Mouse (Mus musculus) forebrain, embryonic 13.5 days (tissue): ENCODE measurements at regions not wholly inside any gene's neighbourhood (a gene's known extent, or its start where the extent isn't known, plus 50 kb on each side); places are given as distances from the start of the nearest gene placed in this dataset.

ENCODE experiments used
- ATAC-seq: fragments of 200-750 bp; cut with Nextera tagmentation; 2 replicates; pipeline ENCODE4 v1.8.0; 2017
- H3K27ac ChIP-seq: fragments of 300-500 bp; sonication (generic); 2 replicates; pipeline ENCODE4 v1.5.1; 2015; ENCODE audit warnings: inconsistent platforms, mild to moderate bottlenecking, moderate library complexity
- H3K27me3 ChIP-seq: fragments of 300-500 bp; sonication (generic); 2 replicates; pipeline ENCODE4 v1.6.1; 2015; ENCODE audit warnings: mild to moderate bottlenecking, inconsistent platforms
- H3K36me3 ChIP-seq: fragments of 300-500 bp; sonication (generic); 2 replicates; pipeline ENCODE4 v1.6.1; 2015; ENCODE audit warnings: mild to moderate bottlenecking, inconsistent platforms; ENCODE audit not compliant: poor library complexity, severe bottlenecking
- H3K4me1 ChIP-seq: fragments of 300-500 bp; sonication (generic); 2 replicates; pipeline ENCODE4 v1.6.1; 2015; ENCODE audit warnings: inconsistent platforms
- H3K4me2 ChIP-seq: fragments of 300-500 bp; sonication (generic); 2 replicates; pipeline ENCODE4 v1.6.1; 2015; ENCODE audit warnings: inconsistent platforms, mild to moderate bottlenecking, moderate library complexity
- H3K4me3 ChIP-seq: fragments of 300-500 bp; sonication (generic); 2 replicates; pipeline ENCODE4 v1.5.1; 2015; ENCODE audit warnings: mild to moderate bottlenecking, inconsistent platforms
- H3K9ac ChIP-seq: fragments of 300-500 bp; sonication (generic); 2 replicates; pipeline ENCODE4 v1.6.1; 2015; ENCODE audit warnings: mild to moderate bottlenecking, inconsistent platforms
- H3K9me3 ChIP-seq: fragments of 300-500 bp; sonication (generic); replicated peaks from 2 replicates; pipeline ENCODE4 v1.6.1; 2016; ENCODE audit warnings: inconsistent platforms
- WGBS: fragments of 180-500 bp; shearing (Covaris S2); methylation state at CpG from one replicate; pipeline ENCODE4 v1.1.7; 2015; 5-methylcytosine and 5-hydroxymethylcytosine counted together

- Histone ChIP-seq H3K36me3 (no peaks in the 10 kb centered on the region), H3K27me3 (no peaks in the 10 kb centered on the region), H3K4me3 (no peak overlapping the region), H3K4me2 (no peak overlapping the region), H3K9me3 (no peaks in the 10 kb centered on the region), H3K9ac (no peak overlapping the region), H3K27ac (no peak overlapping the region), H3K4me1 (no peaks in the 10 kb centered on the region)
- 76% methylated on average over 9 of the region's 9 CpGs for WGBS
- no peak for ATAC-seq
Observed at GRCm38 (mm10) chr2:171790686-171791085, 252.6 kb downstream of the Cbln4 start.

GRCm38 (mm10) chr2:171766193-171766930 is 276.9 kb downstream of the Cbln4 start:
- Histone ChIP-seq H3K27me3 (no peaks in the 10 kb centered on the region), H3K4me2 (no peak overlapping the region), H3K9me3 (no peaks in the 10 kb centered on the region), H3K36me3 (no peaks in the 10 kb centered on the region), H3K9ac (no peak overlapping the region), H3K4me1 (0 out of 2 replicates have a peak, but pooled peaks cover 4% of the 10 kb centered on the region), H3K27ac (no peak overlapping the region), H3K4me3 (no peak overlapping the region)
- no peak for ATAC-seq
- WGBS = 80% methylated on average over 7 of the region's 7 CpGs

DNA sequence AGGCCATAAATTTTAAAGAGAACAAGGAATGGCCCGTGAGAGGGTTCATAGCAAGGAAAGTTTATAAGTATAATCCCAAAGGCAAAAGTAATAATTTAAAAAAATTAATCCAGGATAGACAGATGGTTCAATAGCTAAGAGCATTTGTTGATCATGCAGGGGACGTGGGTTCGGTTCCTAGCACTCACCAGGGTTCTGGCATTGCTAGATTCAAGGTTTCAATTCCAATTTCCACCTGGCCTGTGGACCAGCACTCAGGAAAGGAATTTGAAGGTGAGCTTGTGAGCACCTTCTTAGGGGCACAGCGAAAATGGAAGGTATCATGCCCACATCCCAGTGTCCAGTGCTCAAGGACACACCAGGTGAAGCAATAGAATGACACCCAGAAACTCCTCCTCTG is 278.2 kb downstream of the Cbln4 start:
- Histone ChIP-seq H3K4me3 (no peak overlapping the region), H3K27ac (no peak overlapping the region), H3K9ac (no peak overlapping the region), H3K36me3 (no peaks in the 10 kb centered on the region), H3K4me2 (no peak overlapping the region), H3K27me3 (no peaks in the 10 kb centered on the region), H3K4me1 (0 out of 2 replicates have a peak, but pooled peaks cover 4% of the 10 kb centered on the region), H3K9me3 (no peaks in the 10 kb centered on the region)
- 89% methylated on average over 4 of the region's 4 CpGs for WGBS
- ATAC-seq = no peak

- H3K4me2 ChIP-seq = no peak overlapping the region
- WGBS = 74% methylated on average over 9 of the region's 9 CpGs
- no peaks in the 10 kb centered on the region for H3K9me3 ChIP-seq
- H3K4me3 ChIP-seq = no peak overlapping the region
- no peaks in the 10 kb centered on the region for H3K36me3 ChIP-seq
- H3K4me1 ChIP-seq = no peaks in the 10 kb centered on the region
- ATAC-seq = no peak
- no peak overlapping the region for H3K27ac ChIP-seq
- H3K27me3 ChIP-seq = no peaks in the 10 kb centered on the region
- H3K9ac ChIP-seq = no peak overlapping the region
Observed at GRCm38 (mm10) chr2:171753502-171753901, 289.8 kb downstream of the Cbln4 start.

- ATAC-seq = no peak
- Histone ChIP-seq H3K36me3 (no peaks in the 10 kb centered on the region), H3K4me2 (no peak overlapping the region), H3K27ac (no peak overlapping the region), H3K4me1 (no peaks in the 10 kb centered on the region), H3K9ac (no peak overlapping the region), H3K9me3 (0 out of 2 replicates have a peak, but pooled peaks cover 3% of the 10 kb centered on the region), H3K4me3 (no peak overlapping the region), H3K27me3 (no peaks in the 10 kb centered on the region)
- 18% methylated on average over 1 of the region's 1 CpGs for WGBS
Observed at GRCm38 (mm10) chr2:171747162-171747561, 296.1 kb downstream of the Cbln4 start.

DNA sequence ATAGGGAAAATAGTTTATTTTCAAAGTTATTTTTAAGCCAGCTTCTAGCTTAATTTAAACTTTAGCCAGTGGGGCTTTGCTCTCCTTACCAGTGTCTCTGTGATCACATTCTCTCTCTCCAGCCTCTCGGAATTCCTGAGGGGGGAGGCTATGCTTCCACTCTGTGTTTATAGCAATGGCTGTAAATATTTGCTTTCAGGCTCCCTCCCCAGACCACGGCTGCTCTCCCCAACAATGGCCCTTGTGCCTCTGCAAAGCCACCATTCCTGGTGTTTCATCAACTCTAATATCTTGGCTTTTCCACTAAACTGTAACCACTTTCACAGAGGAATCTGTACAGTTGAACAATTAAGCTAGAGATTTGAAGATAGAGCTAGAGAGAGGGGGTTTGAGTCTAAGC is 300.2 kb downstream of the Cbln4 start:
- H3K9ac ChIP-seq = no peak overlapping the region
- 34% methylated on average over 2 of the region's 2 CpGs for WGBS
- H3K9me3 ChIP-seq = 0 out of 2 replicates have a peak, but pooled peaks cover 3% of the 10 kb centered on the region
- no peaks in the 10 kb centered on the region for H3K27me3 ChIP-seq
- H3K36me3 ChIP-seq = no peaks in the 10 kb centered on the region
- H3K4me2 ChIP-seq = no peak overlapping the region
- ATAC-seq = no peak
- no peak overlapping the region for H3K27ac ChIP-seq
- H3K4me3 ChIP-seq = no peak overlapping the region
- H3K4me1 ChIP-seq = no peaks in the 10 kb centered on the region

- 0 out of 2 replicates have a peak, but pooled peaks cover 3% of the 10 kb centered on the region for H3K9me3 ChIP-seq
- no peak overlapping the region for H3K4me2 ChIP-seq
- H3K4me3 ChIP-seq = no peak overlapping the region
- 92% methylated on average over 11 of the region's 11 CpGs for WGBS
- H3K27me3 ChIP-seq = no peaks in the 10 kb centered on the region
- no peak overlapping the region for H3K27ac ChIP-seq
- H3K36me3 ChIP-seq = no peaks in the 10 kb centered on the region
- no peak overlapping the region for H3K9ac ChIP-seq
- ATAC-seq = no peak
- H3K4me1 ChIP-seq = no peaks in the 10 kb centered on the region
Observed at GRCm38 (mm10) chr2:171742706-171743105, 300.6 kb downstream of the Cbln4 start.

GRCm38 (mm10) chr2:171737761-171738160 is 305.5 kb downstream of the Cbln4 start:
- no peak overlapping the region for H3K4me2 ChIP-seq
- no peaks in the 10 kb centered on the region for H3K9me3 ChIP-seq
- H3K4me1 ChIP-seq = no peaks in the 10 kb centered on the region
- H3K27me3 ChIP-seq = no peaks in the 10 kb centered on the region
- no peak for ATAC-seq
- 92% methylated on average over 8 of the region's 8 CpGs for WGBS
- H3K36me3 ChIP-seq = no peaks in the 10 kb centered on the region
- no peak overlapping the region for H3K4me3 ChIP-seq
- no peak overlapping the region for H3K9ac ChIP-seq
- no peak overlapping the region for H3K27ac ChIP-seq

- Histone ChIP-seq H3K36me3 (no peaks in the 10 kb centered on the region), H3K9me3 (no peaks in the 10 kb centered on the region), H3K27ac (no peak overlapping the region), H3K4me1 (no peaks in the 10 kb centered on the region), H3K27me3 (no peaks in the 10 kb centered on the region), H3K4me2 (no peak overlapping the region), H3K4me3 (no peak overlapping the region), H3K9ac (no peak overlapping the region)
- no peak for ATAC-seq
- 90% methylated on average over 14 of the region's 14 CpGs for WGBS
Observed at GRCm38 (mm10) chr2:171735061-171735490, 308.2 kb downstream of the Cbln4 start.

- Histone ChIP-seq H3K36me3 (no peaks in the 10 kb centered on the region), H3K4me2 (no peak overlapping the region), H3K4me1 (no peaks in the 10 kb centered on the region), H3K27me3 (no peaks in the 10 kb centered on the region), H3K9ac (no peak overlapping the region), H3K9me3 (no peaks in the 10 kb centered on the region), H3K4me3 (no peak overlapping the region), H3K27ac (no peak overlapping the region)
- no peak for ATAC-seq
- WGBS = 80% methylated on average over 4 of the region's 4 CpGs
Observed at GRCm38 (mm10) chr2:171734634-171734987, 308.7 kb downstream of the Cbln4 start.

- H3K27ac ChIP-seq = no peak overlapping the region
- H3K4me3 ChIP-seq = no peak overlapping the region
- no peaks in the 10 kb centered on the region for H3K27me3 ChIP-seq
- no peak overlapping the region for H3K4me2 ChIP-seq
- no peak for ATAC-seq
- no peaks in the 10 kb centered on the region for H3K4me1 ChIP-seq
- 66% methylated on average over 14 of the region's 14 CpGs for WGBS
- no peaks in the 10 kb centered on the region for H3K36me3 ChIP-seq
- no peak overlapping the region for H3K9ac ChIP-seq
- no peaks in the 10 kb centered on the region for H3K9me3 ChIP-seq
Observed at GRCm38 (mm10) chr2:171733965-171734633, 309.2 kb downstream of the Cbln4 start.

DNA sequence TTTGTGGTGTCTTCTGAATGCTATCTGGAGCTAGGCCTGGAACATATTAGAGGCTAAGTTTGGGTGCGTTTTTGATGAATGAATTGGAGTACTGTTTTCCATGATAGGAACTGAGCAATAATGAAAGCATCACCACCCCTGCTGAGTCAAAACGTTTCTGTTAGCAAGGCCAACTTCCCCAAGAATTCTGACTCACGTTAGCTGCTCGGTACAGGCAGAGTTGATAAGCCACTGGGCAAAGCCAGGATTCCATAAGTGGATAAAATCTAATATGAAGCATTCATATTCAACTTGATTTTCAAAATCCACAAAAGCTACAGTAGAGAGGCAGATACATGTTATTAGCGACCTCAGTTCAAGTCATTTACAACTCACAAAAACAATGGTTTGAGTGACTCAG is 324.0 kb downstream of the Cbln4 start:
- H3K36me3 ChIP-seq = no peaks in the 10 kb centered on the region

More for the DNA sequence above, 324.0 kb downstream of the Cbln4 start:
- no peaks in the 10 kb centered on the region for H3K9me3 ChIP-seq
- H3K27me3 ChIP-seq = no peaks in the 10 kb centered on the region
- H3K4me2 ChIP-seq = no peak overlapping the region
- no peak overlapping the region for H3K27ac ChIP-seq
- no peak overlapping the region for H3K4me3 ChIP-seq
- no peaks in the 10 kb centered on the region for H3K4me1 ChIP-seq
- no peak overlapping the region for H3K9ac ChIP-seq
- 77% methylated on average over 5 of the region's 5 CpGs for WGBS
- no peak for ATAC-seq
